23 mouse cellular contexts compared by ENCODE assay signal in the genomic region with DNA sequence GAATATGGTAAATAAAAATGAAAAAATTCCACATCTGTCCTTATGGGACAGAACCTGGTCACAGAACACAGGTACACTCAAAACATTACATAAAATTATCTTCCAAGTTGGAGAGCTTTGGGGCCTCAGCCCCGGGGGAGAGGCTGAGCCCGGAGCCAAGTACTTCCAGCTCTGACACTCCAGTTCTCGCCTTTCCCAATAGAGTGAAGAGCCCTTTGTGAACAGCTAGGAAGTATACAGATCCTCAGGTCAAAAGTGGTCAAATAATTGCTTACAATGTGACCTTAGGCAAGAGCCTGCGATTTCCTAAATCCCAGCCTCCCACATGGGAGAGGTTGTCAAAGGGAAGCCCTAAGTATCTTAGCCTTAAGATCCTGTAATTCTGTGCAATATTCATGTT. TPM values are rescaled to one million over a fixed set of nuclear protein-coding genes. Genes with fewer than 3 reads are reported as not detected.
"Had no signal": no experiment of that assay in that cellular context is flagged by ENCODE, and none has a peak within 500 bp of the region (broad histone marks: within the 10 kb centered on the region; RNA-seq: fewer than 3 reads in every experiment).

No protein-coding gene starts in this region.

- H3K27me3 ChIP-seq: liver, embryonic 13.5 days; liver, embryonic 15.5 days; lung, embryonic 15.5 days; midbrain, embryonic 12.5 days; neural tube, embryonic 13.5 days; neural tube, embryonic 15.5 days had no signal

- H3K4me3 ChIP-seq: liver, embryonic 13.5 days; liver, embryonic 15.5 days; lung, embryonic 15.5 days; midbrain, embryonic 10.5 days; midbrain, embryonic 12.5 days; myocyte; neural tube, embryonic 13.5 days; neural tube, embryonic 15.5 days had no signal

- H3K9me3 ChIP-seq: liver, embryonic 13.5 days; lung, embryonic 15.5 days; midbrain, embryonic 10.5 days; midbrain, embryonic 12.5 days; neural tube, embryonic 13.5 days; neural tube, embryonic 15.5 days had no signal

- H3K36me3 ChIP-seq: liver, embryonic 13.5 days; lung, embryonic 15.5 days; midbrain, embryonic 10.5 days; midbrain, embryonic 12.5 days; neural tube, embryonic 13.5 days; neural tube, embryonic 15.5 days had no signal

- H3K4me1 ChIP-seq: liver, embryonic 13.5 days; liver, embryonic 15.5 days; midbrain, embryonic 10.5 days; midbrain, embryonic 12.5 days; neural tube, embryonic 13.5 days; neural tube, embryonic 15.5 days had no signal

- H3K9ac ChIP-seq: liver, embryonic 13.5 days; liver, embryonic 15.5 days; liver, postnatal 0 days; lung, embryonic 15.5 days; midbrain, embryonic 12.5 days; neural tube, embryonic 13.5 days; neural tube, embryonic 15.5 days had no signal

- H3K27ac ChIP-seq: liver, embryonic 13.5 days; liver, embryonic 15.5 days; lung, embryonic 15.5 days; midbrain, embryonic 10.5 days; midbrain, embryonic 12.5 days; neural tube, embryonic 13.5 days; neural tube, embryonic 15.5 days had no signal

- DNase-seq: liver, embryonic 13.5 days; liver, postnatal 0 days; midbrain, embryonic 14.5 days; retina, postnatal 1 day; right cerebral cortex, adult 18-20 months; right cerebral cortex, postnatal 4 days; spleen, adult 18-20 months; thymus, adult 18-20 months; thymus, postnatal 14 days; thymus, postnatal 36 days had no signal

- H3K4me2 ChIP-seq: liver, embryonic 11.5 days; liver, embryonic 13.5 days; liver, embryonic 15.5 days; lung, embryonic 15.5 days; midbrain, embryonic 12.5 days; neural tube, embryonic 13.5 days; neural tube, embryonic 15.5 days had no signal

- ATAC-seq: liver, postnatal 0 days; midbrain, embryonic 16.5 days had no signal

RNA-seq across cellular contexts. Expression of gene Slc34a2, which starts 55.1 kb away (rescaled TPM):
- total RNA-seq: megakaryocyte, adult 5-6 weeks; megakaryocyte-erythroid progenitor cell, adult 5-6 weeks had no signal
- polyA plus RNA-seq: midbrain, embryonic 10.5 days; midbrain, embryonic 12.5 days; midbrain, embryonic 14.5 days; myocyte; neural tube, embryonic 11.5 days; neural tube, embryonic 15.5 days; stomach, embryonic 14.5 days had no signal
